ENCODE assay signal across 9 mouse cellular contexts in the genomic region with DNA sequence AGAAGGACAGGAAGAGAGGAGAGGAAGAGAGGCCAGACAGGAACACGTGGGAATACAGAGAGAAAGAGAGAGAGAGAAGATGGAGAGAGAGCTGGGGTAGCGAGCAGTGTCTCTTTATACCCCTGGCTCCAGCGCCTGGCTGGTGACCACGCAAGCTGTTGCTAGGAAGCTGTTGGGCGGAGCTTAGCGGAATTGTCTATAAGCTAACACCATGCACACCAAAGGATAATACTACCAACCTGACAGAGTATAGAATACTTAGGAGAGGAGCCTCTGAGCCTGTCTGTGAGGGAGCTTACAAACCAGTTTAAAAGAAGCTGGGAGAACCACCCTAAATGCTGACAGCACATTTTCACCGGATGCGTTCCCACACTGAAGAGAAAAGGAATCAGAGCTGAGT.
DNase-seq lines count a peak whose midpoint lies in the region; ATAC-seq lines count a peak whose summit lies in the region.
"Had no signal": no experiment of that assay in that cellular context is flagged by ENCODE, and none has a peak within 500 bp of the region (broad histone marks: within the 10 kb centered on the region; RNA-seq: fewer than 3 reads in every experiment).

No protein-coding gene starts in this region.

- no peaks in the 10 kb centered on the region for H3K9me3 ChIP-seq in forebrain, embryonic 14.5 days (replicated peaks; ENCODE audit: control insufficient read depth, low read length)
- H3K9me3 ChIP-seq in midbrain, embryonic 14.5 days (ENCODE audit: control insufficient read depth, low read length), result no peaks in the 10 kb centered on the region

- H3K4me3 ChIP-seq in forebrain, embryonic 14.5 days (ENCODE audit: low read depth, low read length), result no peak overlapping the region
- no peak overlapping the region for H3K4me3 ChIP-seq in midbrain, embryonic 14.5 days (replicated peaks; ENCODE audit: low read depth, low read length)

- DNase-seq in heart, postnatal 4 days, result peak; percentile 20
- no peak for DNase-seq in heart, adult 9 months (ENCODE audit: low spot score in 2 of 2)
- DNase-seq in forebrain, embryonic 14.5 days (ENCODE audit: low spot score), result peak; percentile 41
- DNase-seq in layer of hippocampus, adult 18-20 months (ENCODE audit: low spot score in 2 of 2), result peak; percentile 32 to 56
- peak; percentile 65 for DNase-seq in midbrain, embryonic 14.5 days
- DNase-seq in adipocyte (ENCODE audit: low spot score), result no peak
- no peak for DNase-seq in cerebellum, postnatal 4 days (ENCODE audit: low spot score in 2 of 2)
- DNase-seq: thymus, adult 2 months had no signal

- H3K9ac ChIP-seq in forebrain, embryonic 14.5 days (ENCODE audit: low read length), result no peak overlapping the region
- H3K9ac ChIP-seq in midbrain, embryonic 14.5 days (replicated peaks; ENCODE audit: low read length), result no peak overlapping the region

- H3K4me1 ChIP-seq in forebrain, embryonic 14.5 days (ENCODE audit: control insufficient read depth, insufficient read depth, low read length), result no peaks in the 10 kb centered on the region
- no peaks in the 10 kb centered on the region for H3K4me1 ChIP-seq in midbrain, embryonic 14.5 days (ENCODE audit: control insufficient read depth, insufficient read depth, low read length)

- 61% methylated on average over 8 of the region's 8 CpGs for WGBS in forebrain, embryonic 14.5 days
- 47% methylated on average over 8 of the region's 8 CpGs for WGBS in midbrain, embryonic 14.5 days

- no peaks in the 10 kb centered on the region for H3K27me3 ChIP-seq in forebrain, embryonic 14.5 days (replicated peaks; ENCODE audit: control insufficient read depth, insufficient read depth, low read length)
- no peaks in the 10 kb centered on the region for H3K27me3 ChIP-seq in midbrain, embryonic 14.5 days (ENCODE audit: control insufficient read depth, insufficient read depth, low read length)

- no peaks in the 10 kb centered on the region for H3K36me3 ChIP-seq in forebrain, embryonic 14.5 days (ENCODE audit: control insufficient read depth, insufficient read depth, low read length)
- H3K36me3 ChIP-seq in midbrain, embryonic 14.5 days (ENCODE audit: control insufficient read depth, insufficient read depth, low read length), result no peaks in the 10 kb centered on the region

- no peak overlapping the region for H3K4me2 ChIP-seq in forebrain, embryonic 14.5 days (ENCODE audit: low read length)
- peak overlapping the region; percentile 29 for H3K4me2 ChIP-seq in midbrain, embryonic 14.5 days (ENCODE audit: low read length)

- ATAC-seq in forebrain, embryonic 14.5 days, result no peak
- no peak for ATAC-seq in midbrain, embryonic 14.5 days (ENCODE audit: low FRiP score, low TSS enrichment)
- no peak for ATAC-seq in inflammation-experienced regulatory T-cells, adult 6 months

- no peak overlapping the region for H3K27ac ChIP-seq in forebrain, embryonic 14.5 days (ENCODE audit: low read depth, low read length)
- no peak overlapping the region for H3K27ac ChIP-seq in midbrain, embryonic 14.5 days (replicated peaks; ENCODE audit: low read depth, low read length)

Comparison
In these comparisons a context has a peak if more than half of its experiments do, and no peak if none do; other contexts are left out.
1. DNase-seq: peak in heart, postnatal 4 days (single experiment), forebrain, embryonic 14.5 days (single experiment), layer of hippocampus, adult 18-20 months (2 of 2) and midbrain, embryonic 14.5 days (single experiment); none in heart, adult 9 months (0 of 2), adipocyte (single experiment) and cerebellum, postnatal 4 days (0 of 2).